Mouse (Mus musculus) CD4-positive, CD25-positive, alpha-beta regulatory T cell (primary cell): ENCODE data around the gene Dhx34. TPM values are rescaled to one million over a fixed set of nuclear protein-coding genes. Genes with fewer than 3 reads are reported as not detected.

ENCODE experiments used
- polyA plus RNA-seq: library from polyadenylated mRNA; unstranded; fragments of 100-300 nt; shearing (Covaris generic); gene quantifications from one replicate; pipeline ENCODE4 v1.2.1, GENCODE M21; 2017

Gene Dhx34
- polyA plus RNA-seq, result 31.8 TPM

GRCm38 (mm10) chr7:16221582-16222272 lies at the start of gene Dhx34:
TSS of gene Dhx34 (minus strand) at chr7:16222037.

GRCm38 (mm10) chr7:16259110-16259590 lies 37.3 kb upstream of the Dhx34 start, which contains the start of gene C5ar1:
TSS of gene C5ar1 (minus strand) at chr7:16259540.

GRCm38 (mm10) chr7:16244067-16244466 lies 22.2 kb upstream of the Dhx34 start, which contains the start of gene C5ar2:
TSS of gene C5ar2 (minus strand) at chr7:16244154.

GRCm38 (mm10) chr7:16174597-16175541 lies 47.0 kb downstream of the Dhx34 start, which contains the start of gene Meis3:
TSS of gene Meis3 (plus strand) at chr7:16175090.

Other genes with a start within 250 kb of the Dhx34 start
- 7.0 TPM for gene Bicra, start 174.1 kb downstream of the Dhx34 start, polyA plus RNA-seq
- gene Zfp541, start 160.2 kb downstream of the Dhx34 start, polyA plus RNA-seq, result 0.06 TPM
- 227 TPM for gene Napa, start 123.6 kb downstream of the Dhx34 start, polyA plus RNA-seq
- gene Kptn, start 102.1 kb downstream of the Dhx34 start, polyA plus RNA-seq, result 24.4 TPM
- gene Slc8a2, start 92.2 kb downstream of the Dhx34 start, polyA plus RNA-seq, result not detected
- 71.3 TPM for gene Meis3, start 46.9 kb downstream of the Dhx34 start, polyA plus RNA-seq
- gene C5ar2, start 22.1 kb upstream of the Dhx34 start, polyA plus RNA-seq, result not detected
- not detected for gene C5ar1, start 37.5 kb upstream of the Dhx34 start, polyA plus RNA-seq
- 6.5 TPM for gene Inafm1, start 51.6 kb upstream of the Dhx34 start, polyA plus RNA-seq
- 69.7 TPM for gene Ccdc9, start 64.8 kb upstream of the Dhx34 start, polyA plus RNA-seq
- gene Bbc3, start 86.4 kb upstream of the Dhx34 start, polyA plus RNA-seq, result 40.1 TPM
- 130 TPM for gene Sae1, start 165.8 kb upstream of the Dhx34 start, polyA plus RNA-seq
- gene Zc3h4, start 178.9 kb upstream of the Dhx34 start, polyA plus RNA-seq, result 27.2 TPM
- gene Tmem160, start 230.7 kb upstream of the Dhx34 start, polyA plus RNA-seq, result 121 TPM